In the genomic region with DNA sequence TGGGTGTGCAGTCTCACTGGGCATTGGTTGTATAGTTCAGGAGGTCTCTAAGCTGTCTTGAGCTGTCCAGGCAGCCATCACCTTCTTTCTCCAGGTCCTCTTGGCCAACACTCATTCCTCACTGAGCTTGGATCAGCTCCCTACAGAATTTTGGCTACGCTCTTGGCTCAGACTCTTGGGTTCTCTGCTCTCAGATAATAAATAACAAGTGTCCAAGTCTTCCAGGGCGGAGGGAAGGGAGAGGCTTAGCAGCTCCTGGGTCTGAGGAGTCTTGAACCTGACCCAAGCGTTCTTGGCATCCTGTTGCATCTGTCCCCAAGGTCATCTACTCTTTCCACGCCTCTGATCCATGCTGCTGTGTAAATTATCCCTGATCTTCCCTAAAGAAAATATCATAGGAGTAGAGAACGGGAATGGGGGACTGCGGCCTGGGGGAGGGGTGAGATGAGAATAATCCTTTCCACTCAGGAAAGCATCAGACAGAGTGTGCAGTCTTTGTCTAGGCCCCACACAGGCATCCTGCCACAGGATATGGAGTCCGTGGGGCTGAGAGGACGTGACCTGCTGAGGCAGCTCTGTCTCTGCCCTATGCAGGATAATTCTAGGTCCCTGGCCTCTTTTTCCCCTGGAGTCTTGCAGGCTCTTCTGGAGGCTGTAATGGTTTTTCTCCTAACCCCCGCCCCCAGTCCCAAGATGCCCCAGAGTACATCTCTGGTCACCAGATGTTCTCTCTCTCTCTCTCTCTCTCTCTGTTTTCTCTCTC, we compare ENCODE assay signal across 11 mouse cellular contexts. TPM values are rescaled to one million over a fixed set of nuclear protein-coding genes. Genes with fewer than 3 reads are reported as not detected.
DNase-seq lines count a peak whose midpoint lies in the region; ATAC-seq and TF ChIP-seq lines count a peak whose summit lies in the region.
"Had no signal": no experiment of that assay in that cellular context is flagged by ENCODE, and none has a peak within 500 bp of the region (broad histone marks: within the 10 kb centered on the region; RNA-seq: fewer than 3 reads in every experiment).

No protein-coding gene starts in this region.

- no peak overlapping the region; the same call in 1 of the 2 replicates for H3K9ac ChIP-seq in heart, embryonic 13.5 days

- H3K4me2 ChIP-seq in heart, embryonic 13.5 days, result no peak overlapping the region

- H3K4me3 ChIP-seq in heart, embryonic 13.5 days, result no peak overlapping the region
- H3K4me3 ChIP-seq in layer of hippocampus, adult 2 months, result no peak overlapping the region
- H3K4me3 ChIP-seq: left cerebral cortex, adult 2 months had no signal

- WGBS in heart, embryonic 13.5 days, result 65% methylated on average over 9 of the region's 9 CpGs

- H3K36me3 ChIP-seq in heart, embryonic 13.5 days, result no peaks in the 10 kb centered on the region

- peaks cover 24% of the 10 kb centered on the region for H3K4me1 ChIP-seq in heart, embryonic 13.5 days

- ATAC-seq in heart, embryonic 13.5 days (ENCODE audit: extremely low read depth, insufficient number of reproducible peaks, low FRiP score, low TSS enrichment), result no peak
- no peak for ATAC-seq in CD4-positive, CD25-positive, alpha-beta regulatory T cell, adult 4 months

- no peak for TF ChIP-seq CTCF in layer of hippocampus, adult 2 months (conservative IDR thresholded peaks at IDR 0.05)

- peak; percentile 54 for DNase-seq in 3T3-L1 (ENCODE audit: low read depth, low spot score)
- peak; percentile 39 for DNase-seq in brain, adult 2 months (ENCODE audit: low read depth, low spot score)
- DNase-seq in kidney, postnatal 25 days, result peak; percentile 35 to 65
- no peak for DNase-seq in layer of hippocampus, adult 2 months (ENCODE audit: low spot score in 2 of 2)
- no peak for DNase-seq in layer of hippocampus, adult 9-10 months (ENCODE audit: low spot score)
- no peak for DNase-seq in ovary, postnatal 14 days (ENCODE audit: low spot score)
- DNase-seq: thymus, postnatal 25 days had no signal

- no peaks in the 10 kb centered on the region for H3K27me3 ChIP-seq in heart, embryonic 13.5 days (replicated peaks)

- peak overlapping the region; percentile 65 for H3K27ac ChIP-seq in heart, embryonic 13.5 days (replicated peaks)
- H3K27ac ChIP-seq in layer of hippocampus, adult 2 months, result no peak overlapping the region
- H3K27ac ChIP-seq: left cerebral cortex, adult 2 months had no signal

- no peaks in the 10 kb centered on the region for H3K9me3 ChIP-seq in heart, embryonic 13.5 days

RNA-seq across cellular contexts. Expression of gene Meox1, which starts 38.0 kb away (rescaled TPM):
- 15.6 and 19.4 TPM in 2 replicates for polyA plus RNA-seq in heart, embryonic 13.5 days (2015; fragmentation: Nextera tagmentation; extraction: Ambion mirVana)
- total RNA-seq in layer of hippocampus, adult 2 months (2021), result under 1 TPM; 0.71 to 0.74 TPM
- not detected for polyA plus RNA-seq in CD4-positive, CD25-positive, alpha-beta regulatory T cell, adult 4 months (2017; shearing (Covaris generic))
- total RNA-seq: common myeloid progenitor, adult 5-6 weeks had no signal

Comparison
In these comparisons a context has a peak if more than half of its experiments do, and no peak if none do; other contexts are left out.
1. DNase-seq: peak in 3T3-L1 (single experiment), brain, adult 2 months (single experiment) and kidney, postnatal 25 days (2 of 2); none in layer of hippocampus, adult 2 months (0 of 2), layer of hippocampus, adult 9-10 months (single experiment) and ovary, postnatal 14 days (single experiment).
2. RNA of gene Meox1, which starts 38.0 kb away (polyA plus RNA-seq): 15.6 to 19.4 TPM in heart, embryonic 13.5 days; not detected in CD4-positive, CD25-positive, alpha-beta regulatory T cell, adult 4 months; every median in the first group is over 10 times any median in the second.